Mouse (Mus musculus): ENCODE data around the gene Rsu1. TPM values are rescaled to one million over a fixed set of nuclear protein-coding genes. Genes with fewer than 3 reads are reported as not detected.

The Rsu1 gene
- polyA plus RNA-seq, 1 experiment from 2014 or later: 172 TPM

DNA sequence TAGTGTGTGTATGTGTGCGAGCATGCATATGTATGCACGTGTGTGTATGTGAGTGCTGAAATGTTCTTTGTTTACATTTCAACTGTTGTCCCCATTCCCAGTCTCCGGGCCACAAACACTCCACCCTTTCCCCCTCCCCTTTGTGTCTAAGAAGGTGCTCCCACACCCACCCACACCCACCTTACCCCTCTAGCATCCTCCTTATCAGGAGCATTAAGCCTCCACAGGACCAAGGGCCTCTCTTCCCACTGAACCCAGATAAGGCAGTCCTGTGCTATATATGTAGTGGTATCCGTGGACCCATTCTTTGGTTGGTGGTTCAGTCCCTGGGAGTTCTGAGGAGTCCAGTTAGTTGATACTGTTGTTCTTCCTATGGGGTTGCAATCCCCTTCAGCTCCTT is 226.7 kb downstream of the Rsu1 start:
- no peaks in the 10 kb centered on the region for H3K27me3 ChIP-seq (ENCODE audit: control insufficient read depth, insufficient read depth, low read length)
- H3K36me3 ChIP-seq (ENCODE audit: control insufficient read depth, insufficient read depth, low read length): no peaks in the 10 kb centered on the region
- ATAC-seq (ENCODE audit: insufficient number of reproducible peaks, insufficient read depth, low FRiP score, low read depth): no peak
- 0 out of 2 replicates have a peak, but pooled peaks cover 2% of the 10 kb centered on the region for H3K4me1 ChIP-seq (ENCODE audit: control insufficient read depth, insufficient read depth, low read length)
- H3K4me2 ChIP-seq (replicated peaks; ENCODE audit: low read depth, low read length): no peak overlapping the region
- no peak overlapping the region for H3K9ac ChIP-seq (replicated peaks; ENCODE audit: low read depth, low read length)
- no peak overlapping the region for H3K27ac ChIP-seq (ENCODE audit: low read length)
- H3K9me3 ChIP-seq (ENCODE audit: control insufficient read depth, low read depth, low read length): no peaks in the 10 kb centered on the region
- H3K4me3 ChIP-seq (ENCODE audit: low read depth, low read length): no peak overlapping the region
- WGBS: 92% methylated on average over 4 of the region's 4 CpGs

DNA sequence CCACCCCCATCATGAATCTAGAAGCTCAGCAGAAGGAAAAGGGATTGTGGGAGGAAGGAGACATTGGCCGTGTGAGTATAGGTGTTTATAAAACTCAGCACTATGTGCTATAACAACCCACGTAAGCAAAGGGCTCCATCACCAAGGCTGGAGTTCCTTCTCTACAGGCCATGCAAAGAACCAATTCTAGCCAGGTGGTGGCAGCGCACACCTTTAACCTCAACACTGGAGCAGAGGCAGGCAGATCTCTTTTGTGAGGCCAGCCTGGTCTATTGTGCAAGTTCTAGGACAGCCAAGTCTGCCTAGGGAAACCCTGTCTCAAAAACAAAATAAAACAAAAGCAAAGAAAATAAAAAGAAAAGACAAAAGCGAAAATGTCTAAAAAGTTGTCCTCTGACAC is 231.4 kb downstream of the Rsu1 start:
- Histone ChIP-seq H3K9ac (replicated peaks; ENCODE audit: low read depth, low read length) (no peak overlapping the region), H3K4me2 (replicated peaks; ENCODE audit: low read depth, low read length) (no peak overlapping the region), H3K4me3 (ENCODE audit: low read depth, low read length) (no peak overlapping the region), H3K27me3 (ENCODE audit: control insufficient read depth, insufficient read depth, low read length) (no peaks in the 10 kb centered on the region), H3K9me3 (ENCODE audit: control insufficient read depth, low read depth, low read length) (no peaks in the 10 kb centered on the region), H3K27ac (ENCODE audit: low read length) (no peak overlapping the region), H3K36me3 (ENCODE audit: control insufficient read depth, insufficient read depth, low read length) (no peaks in the 10 kb centered on the region), H3K4me1 (ENCODE audit: control insufficient read depth, insufficient read depth, low read length) (no peaks in the 10 kb centered on the region)
- WGBS: 82% methylated on average over 4 of the region's 4 CpGs
- ATAC-seq (ENCODE audit: insufficient number of reproducible peaks, insufficient read depth, low FRiP score, low read depth): no peak

GRCm38 (mm10) chr2:13038772-13039171 is 232.4 kb downstream of the Rsu1 start:
- Histone ChIP-seq H3K27ac (ENCODE audit: low read length) (no peak overlapping the region), H3K4me1 (ENCODE audit: control insufficient read depth, insufficient read depth, low read length) (no peaks in the 10 kb centered on the region), H3K9ac (replicated peaks; ENCODE audit: low read depth, low read length) (no peak overlapping the region), H3K4me3 (ENCODE audit: low read depth, low read length) (no peak overlapping the region), H3K36me3 (ENCODE audit: control insufficient read depth, insufficient read depth, low read length) (no peaks in the 10 kb centered on the region), H3K4me2 (replicated peaks; ENCODE audit: low read depth, low read length) (no peak overlapping the region), H3K9me3 (ENCODE audit: control insufficient read depth, low read depth, low read length) (no peaks in the 10 kb centered on the region), H3K27me3 (ENCODE audit: control insufficient read depth, insufficient read depth, low read length) (no peaks in the 10 kb centered on the region)
- no peak for ATAC-seq (ENCODE audit: insufficient number of reproducible peaks, insufficient read depth, low FRiP score, low read depth)
- 52% methylated on average over 3 of the region's 3 CpGs for WGBS

Other genes with a start within 250 kb of the Rsu1 start
- 0.04 and 0.07 TPM in 2 replicates for gene Cubn, start 220.4 kb upstream of the Rsu1 start, polyA plus RNA-seq (2014; fragmentation: Nextera tagmentation; extraction: Ambion mirVana)